Comparison of ENCODE assay signal across 19 mouse cellular contexts in genomic region chr7:141335682-141336081, GRCm38 (mm10). TPM values are rescaled to one million over a fixed set of nuclear protein-coding genes. Genes with fewer than 3 reads are reported as not detected.
DNase-seq lines count a peak whose midpoint lies in the region; ATAC-seq lines count a peak whose summit lies in the region.
"Had no signal": no experiment of that assay in that cellular context is flagged by ENCODE, and none has a peak within 500 bp of the region (broad histone marks: within the 10 kb centered on the region; RNA-seq: fewer than 3 reads in every experiment).

No protein-coding gene starts in this region.

- no peak overlapping the region for H3K9ac ChIP-seq in hindbrain, embryonic 16.5 days (ENCODE audit: low read depth, low read length)
- H3K9ac ChIP-seq in hindbrain, embryonic 14.5 days: no peak overlapping the region
- H3K9ac ChIP-seq in midbrain, embryonic 14.5 days (replicated peaks; ENCODE audit: low read length): no peak overlapping the region
- H3K9ac ChIP-seq: hindbrain, embryonic 12.5 days; kidney, embryonic 15.5 days; limb, embryonic 13.5 days; midbrain, embryonic 12.5 days had no signal

- no peak overlapping the region for H3K4me2 ChIP-seq in hindbrain, embryonic 16.5 days (ENCODE audit: low read length)
- no peak overlapping the region for H3K4me2 ChIP-seq in hindbrain, embryonic 14.5 days (replicated peaks)
- no peak overlapping the region for H3K4me2 ChIP-seq in midbrain, embryonic 14.5 days (ENCODE audit: low read length)
- H3K4me2 ChIP-seq: forebrain, embryonic 13.5 days; hindbrain, embryonic 12.5 days; kidney, embryonic 15.5 days; limb, embryonic 13.5 days; midbrain, embryonic 12.5 days had no signal

- H3K4me3 ChIP-seq in hindbrain, embryonic 16.5 days (ENCODE audit: low read length): no peak overlapping the region
- H3K4me3 ChIP-seq in hindbrain, embryonic 14.5 days (replicated peaks; ENCODE audit: low read length): no peak overlapping the region
- no peak overlapping the region for H3K4me3 ChIP-seq in midbrain, embryonic 14.5 days (replicated peaks; ENCODE audit: low read depth, low read length)
- H3K4me3 ChIP-seq: forebrain, embryonic 13.5 days; hindbrain, embryonic 12.5 days; kidney, embryonic 15.5 days; limb, embryonic 13.5 days; midbrain, embryonic 12.5 days had no signal

- no peaks in the 10 kb centered on the region for H3K9me3 ChIP-seq in hindbrain, embryonic 16.5 days (ENCODE audit: control insufficient read depth, low read length)
- no peaks in the 10 kb centered on the region for H3K9me3 ChIP-seq in hindbrain, embryonic 14.5 days (ENCODE audit: control insufficient read depth, low read length)
- H3K9me3 ChIP-seq in midbrain, embryonic 14.5 days (ENCODE audit: control insufficient read depth, low read length): no peaks in the 10 kb centered on the region
- H3K9me3 ChIP-seq: forebrain, embryonic 13.5 days; hindbrain, embryonic 12.5 days; kidney, embryonic 15.5 days; limb, embryonic 13.5 days; midbrain, embryonic 12.5 days had no signal

- no peaks in the 10 kb centered on the region for H3K27me3 ChIP-seq in hindbrain, embryonic 16.5 days (replicated peaks; ENCODE audit: control insufficient read depth, insufficient read depth, low read length)
- H3K27me3 ChIP-seq in hindbrain, embryonic 14.5 days (ENCODE audit: control insufficient read depth, insufficient read depth, low read length): 0 out of 2 replicates have a peak, but pooled peaks cover 3% of the 10 kb centered on the region
- no peaks in the 10 kb centered on the region for H3K27me3 ChIP-seq in midbrain, embryonic 14.5 days (ENCODE audit: control insufficient read depth, insufficient read depth, low read length)
- H3K27me3 ChIP-seq: kidney, embryonic 15.5 days had no signal

- H3K27ac ChIP-seq in hindbrain, embryonic 16.5 days (ENCODE audit: low read depth, low read length): no peak overlapping the region
- no peak overlapping the region for H3K27ac ChIP-seq in hindbrain, embryonic 14.5 days
- H3K27ac ChIP-seq in midbrain, embryonic 14.5 days (replicated peaks; ENCODE audit: low read depth, low read length): no peak overlapping the region
- H3K27ac ChIP-seq: forebrain, embryonic 13.5 days; hindbrain, embryonic 12.5 days; kidney, embryonic 15.5 days; limb, embryonic 13.5 days; midbrain, embryonic 12.5 days had no signal

- WGBS in hindbrain, embryonic 16.5 days: 85% methylated on average over 4 of the region's 4 CpGs
- 88% methylated on average over 4 of the region's 4 CpGs for WGBS in hindbrain, embryonic 14.5 days
- WGBS in midbrain, embryonic 14.5 days: 93% methylated on average over 4 of the region's 4 CpGs

- H3K4me1 ChIP-seq in hindbrain, embryonic 16.5 days (ENCODE audit: control insufficient read depth, insufficient read depth, low read depth, low read length): peaks cover 3% of the 10 kb centered on the region; the same call in 1 of the 2 replicates
- peaks cover 3% of the 10 kb centered on the region; the same call in 1 of the 2 replicates for H3K4me1 ChIP-seq in hindbrain, embryonic 14.5 days (replicated peaks; ENCODE audit: control insufficient read depth, insufficient read depth, low read length)
- no peaks in the 10 kb centered on the region for H3K4me1 ChIP-seq in midbrain, embryonic 14.5 days (ENCODE audit: control insufficient read depth, insufficient read depth, low read length)

- H3K36me3 ChIP-seq in hindbrain, embryonic 16.5 days (ENCODE audit: control insufficient read depth, insufficient read depth, low read length): peaks cover 16% of the 10 kb centered on the region
- H3K36me3 ChIP-seq in hindbrain, embryonic 14.5 days (replicated peaks; ENCODE audit: control insufficient read depth, insufficient read depth): peaks cover 34% of the 10 kb centered on the region
- H3K36me3 ChIP-seq in midbrain, embryonic 14.5 days (ENCODE audit: control insufficient read depth, insufficient read depth, low read length): peaks cover 18% of the 10 kb centered on the region

- DNase-seq in hindbrain, embryonic 14.5 days (ENCODE audit: low spot score): no peak
- peak; percentile 66 to 76 for DNase-seq in right cerebral cortex, postnatal 10 days (ENCODE audit: low spot score in 2 of 2)
- no peak for DNase-seq in right cerebral cortex, postnatal 25 days
- DNase-seq in cerebellum, postnatal 10 days: peak; percentile 75 to 77
- DNase-seq in midbrain, embryonic 14.5 days: no peak
- no peak for DNase-seq in right cerebral cortex, postnatal 36 days (ENCODE audit: low spot score in 2 of 2)
- DNase-seq: adrenal gland, postnatal 36 days; lung, adult 18-20 months; lung, postnatal 4 days; retina, postnatal 1 day; spleen, adult 18-20 months; thymus, adult 2 months had no signal

- peak; percentile 45; the same call in 1 of the 2 replicates for ATAC-seq in hindbrain, embryonic 16.5 days
- ATAC-seq in hindbrain, embryonic 14.5 days (ENCODE audit: low FRiP score): no peak
- no peak for ATAC-seq in midbrain, embryonic 14.5 days (ENCODE audit: low FRiP score, low TSS enrichment)
- ATAC-seq: forebrain, embryonic 13.5 days; intestine, embryonic 16.5 days had no signal

RNA-seq across cellular contexts. Expression of gene Eps8l2, which starts 3.0 kb away (rescaled TPM):
- polyA plus RNA-seq in hindbrain, embryonic 16.5 days (2015; fragmentation: Nextera tagmentation; extraction: Ambion mirVana): 2.5 and 3.1 TPM in 2 replicates
- 0.98 and 1.2 TPM in 2 replicates for polyA plus RNA-seq in hindbrain, embryonic 14.5 days (2014; fragmentation: Nextera tagmentation; extraction: Ambion mirVana)
- 0.19 and 0.50 TPM in 2 replicates for polyA plus RNA-seq in midbrain, embryonic 14.5 days (2014; fragmentation: Nextera tagmentation; extraction: Ambion mirVana)

RNA-seq across cellular contexts. Expression of gene Tmem80, which starts 8.1 kb away (rescaled TPM):
- 48.2 and 52.2 TPM in 2 replicates for polyA plus RNA-seq in hindbrain, embryonic 16.5 days (2015; fragmentation: Nextera tagmentation; extraction: Ambion mirVana)
- polyA plus RNA-seq in hindbrain, embryonic 14.5 days (2014; fragmentation: Nextera tagmentation; extraction: Ambion mirVana): 24.7 and 32.6 TPM in 2 replicates
- polyA plus RNA-seq in midbrain, embryonic 14.5 days (2014; fragmentation: Nextera tagmentation; extraction: Ambion mirVana): 38.6 and 48.9 TPM in 2 replicates

RNA-seq across cellular contexts. Expression of gene Deaf1, which starts 8.2 kb away (rescaled TPM):
- polyA plus RNA-seq in hindbrain, embryonic 16.5 days (2015; fragmentation: Nextera tagmentation; extraction: Ambion mirVana): 202 and 206 TPM in 2 replicates
- polyA plus RNA-seq in hindbrain, embryonic 14.5 days (2014; fragmentation: Nextera tagmentation; extraction: Ambion mirVana): 187 TPM in 2 replicates
- 180 and 207 TPM in 2 replicates for polyA plus RNA-seq in midbrain, embryonic 14.5 days (2014; fragmentation: Nextera tagmentation; extraction: Ambion mirVana)

RNA-seq across cellular contexts. Expression of gene Drd4, which starts 43.9 kb away (rescaled TPM):
- 0.64 and 1.00 TPM in 2 replicates for polyA plus RNA-seq in hindbrain, embryonic 16.5 days (2015; fragmentation: Nextera tagmentation; extraction: Ambion mirVana)
- polyA plus RNA-seq in hindbrain, embryonic 14.5 days (2014; fragmentation: Nextera tagmentation; extraction: Ambion mirVana): 0.65 and 0.88 TPM in 2 replicates
- 0.53 and 0.54 TPM in 2 replicates for polyA plus RNA-seq in midbrain, embryonic 14.5 days (2014; fragmentation: Nextera tagmentation; extraction: Ambion mirVana)

RNA-seq across cellular contexts. Expression of gene Taldo1, which starts 56.3 kb away (rescaled TPM):
- 276 and 284 TPM in 2 replicates for polyA plus RNA-seq in hindbrain, embryonic 16.5 days (2015; fragmentation: Nextera tagmentation; extraction: Ambion mirVana)
- polyA plus RNA-seq in hindbrain, embryonic 14.5 days (2014; fragmentation: Nextera tagmentation; extraction: Ambion mirVana): 271 and 278 TPM in 2 replicates
- polyA plus RNA-seq in midbrain, embryonic 14.5 days (2014; fragmentation: Nextera tagmentation; extraction: Ambion mirVana): 312 and 318 TPM in 2 replicates

Comparison
In these comparisons a context has a peak if more than half of its experiments do, and no peak if none do; other contexts are left out.
1. DNase-seq: peak in right cerebral cortex, postnatal 10 days (2 of 2) and cerebellum, postnatal 10 days (2 of 2); none in hindbrain, embryonic 14.5 days (single experiment), right cerebral cortex, postnatal 25 days (single experiment), midbrain, embryonic 14.5 days (single experiment) and right cerebral cortex, postnatal 36 days (0 of 2).